Mouse (Mus musculus): ENCODE data around the gene Ehmt2.
A peak's percentile ranks its signal among the peaks of the same experiment; 100 is the strongest.
"Not testable (repeated sequence)": the region's sequence is repeated elsewhere in the genome, so short reads cannot be mapped to it uniquely, and the experiment has no call there.

The Ehmt2 gene

DNA sequence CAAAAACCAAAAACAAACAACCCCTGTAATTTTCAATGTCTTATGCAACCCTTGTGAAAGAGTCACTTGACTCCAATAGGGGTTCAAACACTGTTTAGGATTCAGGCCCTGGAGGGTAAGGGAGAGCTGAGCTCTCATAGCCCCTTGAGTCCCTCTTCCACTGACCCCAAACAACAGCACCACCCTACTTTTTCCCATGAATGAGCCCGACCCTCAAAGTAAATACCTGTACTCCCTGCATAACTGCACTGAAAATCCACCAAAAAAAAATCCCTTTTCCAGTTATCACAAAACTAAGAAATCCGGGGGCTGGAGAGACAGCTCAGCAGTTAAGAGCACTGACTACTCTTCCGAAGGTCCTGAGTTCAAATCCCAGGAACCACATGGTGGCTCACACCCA is 57.6 kb downstream of the Ehmt2 start:
- DNase-seq, result no peak

- DNase-seq, result no peak
These were observed 58.1 kb downstream of the Ehmt2 start for GRCm38 (mm10) chr17:34956340-34956739.

DNA sequence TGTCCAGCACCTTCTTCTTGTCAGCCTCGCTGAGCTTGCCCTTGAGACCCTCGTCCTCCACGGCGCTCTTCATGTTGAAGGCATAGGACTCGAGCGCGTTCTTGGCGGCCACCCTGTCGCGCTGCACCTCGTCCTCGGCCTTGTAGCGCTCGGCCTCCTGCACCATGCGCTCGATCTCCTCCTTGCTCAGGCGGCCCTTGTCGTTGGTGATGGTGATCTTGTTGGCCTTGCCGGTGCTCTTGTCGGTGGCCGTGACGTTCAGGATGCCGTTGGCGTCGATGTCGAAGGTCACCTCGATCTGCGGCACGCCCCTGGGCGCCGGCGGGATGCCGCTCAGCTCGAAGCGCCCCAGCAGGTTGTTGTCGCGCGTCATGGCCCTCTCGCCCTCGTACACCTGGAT is 59.0 kb downstream of the Ehmt2 start:
- DNase-seq, result not testable (repeated sequence)

DNA sequence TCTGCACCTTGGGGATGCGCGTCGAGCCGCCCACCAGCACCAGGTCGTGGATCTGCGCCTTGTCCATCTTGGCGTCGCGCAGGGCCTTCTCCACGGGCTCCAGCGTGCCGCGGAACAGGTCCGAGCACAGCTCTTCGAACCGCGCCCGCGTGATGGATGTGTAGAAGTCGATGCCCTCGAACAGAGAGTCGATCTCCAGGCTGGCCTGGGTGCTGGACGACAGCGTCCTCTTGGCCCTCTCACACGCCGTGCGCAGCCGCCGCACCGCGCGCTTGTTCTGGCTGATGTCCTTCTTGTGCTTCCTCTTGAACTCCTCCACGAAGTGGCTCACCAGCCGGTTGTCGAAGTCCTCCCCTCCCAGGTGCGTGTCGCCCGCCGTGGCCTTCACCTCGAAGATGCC is 59.7 kb downstream of the Ehmt2 start:
- not testable (repeated sequence) for DNase-seq

DNA sequence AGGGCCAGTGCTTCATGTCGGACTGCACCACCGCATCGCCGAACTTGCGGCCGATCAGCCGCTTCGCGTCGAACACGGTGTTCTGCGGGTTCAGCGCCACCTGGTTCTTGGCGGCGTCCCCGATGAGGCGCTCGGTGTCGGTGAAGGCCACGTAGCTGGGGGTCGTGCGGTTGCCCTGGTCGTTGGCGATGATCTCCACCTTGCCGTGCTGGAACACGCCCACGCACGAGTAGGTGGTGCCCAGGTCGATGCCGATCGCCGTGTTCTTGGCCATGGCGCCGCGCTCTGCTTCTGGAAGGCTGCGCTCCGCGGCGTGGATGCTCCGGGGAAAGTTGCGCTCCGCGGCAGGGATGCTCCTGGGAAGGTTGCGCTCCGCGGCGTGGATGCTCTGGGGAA is 60.5 kb downstream of the Ehmt2 start:
- DNase-seq, result not testable (repeated sequence)

- peak; percentile 92 for DNase-seq
These were observed 61.0 kb downstream of the Ehmt2 start, which contains the start of gene Hspa1b for GRCm38 (mm10) chr17:34959130-34959778. TSS of gene Hspa1b (minus strand) at chr17:34959238.

GRCm38 (mm10) chr17:34959881-34960515 is 61.7 kb downstream of the Ehmt2 start:
- DNase-seq, result peak; percentile 76

DNA sequence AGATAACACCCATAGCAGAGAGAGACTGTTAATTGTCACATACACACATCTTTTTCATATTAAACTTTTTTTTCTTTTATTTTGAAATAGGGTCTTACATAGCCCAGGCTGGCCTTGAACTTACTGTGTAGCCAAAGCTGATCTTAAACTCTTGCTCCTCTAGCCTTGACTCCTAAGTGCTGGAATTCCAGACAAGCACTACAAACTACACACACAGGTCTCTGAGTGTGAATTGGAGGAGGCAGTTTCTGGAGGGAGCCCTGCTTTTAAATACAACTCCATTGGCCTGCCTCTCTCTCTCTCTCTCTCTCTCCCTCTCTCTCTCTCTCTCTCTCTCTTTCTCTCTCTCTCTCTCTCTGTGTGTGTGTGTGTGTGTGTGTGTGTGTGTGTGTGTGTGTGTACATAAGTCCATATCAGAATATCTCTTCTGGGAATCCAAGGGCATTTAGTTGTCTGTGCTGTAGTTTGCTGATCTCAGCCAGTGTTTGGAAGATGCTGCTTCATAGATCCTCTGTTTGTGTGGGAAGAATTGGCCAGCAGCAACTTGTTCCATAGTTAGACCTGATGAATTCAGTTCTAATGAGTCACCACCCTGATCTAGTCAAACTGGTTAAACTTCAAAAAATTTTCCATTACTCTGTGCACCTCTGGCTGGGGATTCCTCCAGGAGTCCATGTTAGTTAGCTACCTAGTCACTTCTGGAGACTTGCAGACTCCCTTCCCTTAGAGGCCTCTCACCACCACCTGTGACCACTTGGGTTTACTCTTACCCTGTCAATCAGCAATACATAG is 62.6 kb downstream of the Ehmt2 start:
- peak; percentile 46 for DNase-seq

DNA sequence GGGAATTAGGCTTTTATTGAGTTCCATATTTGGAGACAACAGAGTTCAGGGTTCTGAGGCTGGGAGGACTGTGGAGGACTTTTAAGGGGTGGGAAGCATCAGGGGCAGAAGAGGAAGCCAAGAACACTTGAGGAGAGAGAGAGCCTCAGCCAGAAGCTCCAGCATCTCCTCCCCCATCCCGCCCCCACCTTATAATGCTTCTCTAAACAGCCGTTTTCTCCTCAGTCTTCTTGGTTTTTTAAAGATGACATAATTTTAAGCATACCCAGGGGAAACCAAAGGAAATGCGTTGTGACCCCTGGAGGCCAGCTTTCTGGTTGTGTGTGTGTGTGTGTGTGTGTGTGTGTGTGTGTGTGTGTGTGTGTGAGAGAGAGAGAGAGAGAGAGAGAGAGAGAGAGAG is 63.9 kb downstream of the Ehmt2 start:
- DNase-seq, result peak; percentile 59

- DNase-seq, result no peak
These were observed 64.6 kb downstream of the Ehmt2 start for GRCm38 (mm10) chr17:34962841-34963240.
